Mouse (Mus musculus) ES-E14 (cell line): Measurements from ENCODE around the gene Stxbp3.

Source experiments
- CHD2 ChIP-seq: IDR thresholded peaks from 2 replicates; pipeline ENCODE4 v1.6.1; 2014; ENCODE audit warnings: mild to moderate bottlenecking, low read depth, low read length, inconsistent platforms
- HCFC1 ChIP-seq: IDR thresholded peaks from 2 replicates; pipeline ENCODE4 v1.6.1; 2012; ENCODE audit warnings: low read length, inconsistent platforms, borderline replicate concordance; ENCODE audit not compliant: insufficient read depth
- MAFK ChIP-seq: IDR thresholded peaks from 2 replicates; pipeline ENCODE4 v1.6.1; 2014; ENCODE audit warnings: mild to moderate bottlenecking, low read depth, low read length, inconsistent platforms; ENCODE audit not compliant: insufficient read depth
- ZC3H11A ChIP-seq: IDR thresholded peaks from 2 replicates; pipeline ENCODE4 v1.6.1; 2012; ENCODE audit warnings: low read depth, mild to moderate bottlenecking, inconsistent platforms, low read length, borderline replicate concordance
- ZNF384 ChIP-seq: IDR thresholded peaks from 2 replicates; pipeline ENCODE4 v1.6.1; 2012; ENCODE audit warnings: low read depth, low read length, inconsistent platforms

DNA sequence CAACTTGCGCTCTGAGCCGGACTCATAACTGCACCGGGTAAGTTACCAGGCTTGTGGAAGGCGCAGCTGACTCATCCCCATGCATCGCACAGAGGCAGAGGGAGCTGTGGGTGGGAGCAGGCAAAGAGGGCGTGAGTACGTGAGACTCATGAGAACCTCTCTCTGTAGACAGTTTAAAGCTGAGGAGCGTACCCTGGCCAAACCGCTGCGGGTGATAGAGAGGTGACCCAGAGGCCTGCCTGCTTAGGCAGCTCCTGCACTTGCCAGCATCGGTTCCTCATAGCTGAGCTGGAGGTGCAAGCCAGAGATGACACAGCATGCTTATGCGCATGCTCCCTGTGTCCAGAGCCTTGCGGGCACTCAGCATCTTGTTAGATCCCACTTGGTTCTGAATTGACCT, 68.1 kb downstream of the Stxbp3 start:
- TF ChIP-seq ZC3H11A: no peak
- no peak for TF ChIP-seq CHD2
- no peak for TF ChIP-seq ZNF384
- no peak for TF ChIP-seq HCFC1
- TF ChIP-seq MAFK: no peak
